Mouse (Mus musculus) brain, embryonic 14.5 days (tissue): ENCODE measurements at regions not wholly inside any gene's neighbourhood (a gene's known extent, or its start where the extent isn't known, plus 50 kb on each side); places are given as distances from the start of the nearest gene placed in this dataset.

ENCODE experiments used
- CTCF ChIP-seq: fragments of 200-500 bp; IDR thresholded peaks from 2 replicates; pipeline ENCODE4 v1.5.1; 2012; ENCODE audit warnings: inconsistent platforms, mild to moderate bottlenecking, moderate library complexity, borderline replicate concordance; ENCODE audit not compliant: insufficient read depth, insufficient read length; ENCODE audit errors: extremely low read depth
- POLR2A ChIP-seq: fragments of 200-500 bp; IDR thresholded peaks from 2 replicates; pipeline ENCODE4 v1.6.1; 2012; ENCODE audit warnings: mild to moderate bottlenecking, inconsistent platforms, borderline replicate concordance; ENCODE audit not compliant: poor library complexity, insufficient read depth, insufficient read length, severe bottlenecking; ENCODE audit errors: extremely low read depth

DNA sequence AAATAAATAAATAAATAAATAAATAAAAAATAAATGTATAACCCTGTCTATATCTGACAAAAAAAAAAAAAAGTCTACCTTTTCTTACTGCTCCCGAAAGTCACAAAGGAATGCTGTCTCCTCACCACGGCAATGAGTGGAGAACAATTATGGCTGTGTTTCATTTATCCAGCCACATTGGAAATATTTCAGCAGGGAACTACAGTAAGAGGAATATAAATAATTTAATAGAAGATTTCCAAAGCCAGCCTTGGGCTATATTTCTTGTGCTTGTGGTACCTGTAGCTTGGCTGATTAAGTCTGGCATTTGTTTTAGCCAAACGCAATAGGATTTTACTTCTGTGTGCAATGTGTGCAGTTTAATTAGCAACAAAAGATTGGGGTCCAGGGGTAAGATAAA lies 98.8 kb upstream of the Tac1 start:
- TF ChIP-seq CTCF (no peak), POLR2A (no peak)
